Mouse (Mus musculus): ENCODE results near the gene Tnfsf18.

Gene Tnfsf18

GRCm38 (mm10) chr1:161494343-161494742 lies at the start of gene Tnfsf18:
Gene Tnfsf18 (plus strand): TSS chr1:161494655.
- no peak for DNase-seq (ENCODE audit: low read depth, low spot score)

GRCm38 (mm10) chr1:161444858-161445257 lies 49.6 kb upstream of the Tnfsf18 start:
- no peak for DNase-seq (ENCODE audit: low read depth, low spot score)

- DNase-seq (ENCODE audit: low read depth, low spot score) = no peak
Measured at GRCm38 (mm10) chr1:161451683-161452245, 42.7 kb upstream of the Tnfsf18 start.

GRCm38 (mm10) chr1:161452250-161452649 lies 42.2 kb upstream of the Tnfsf18 start:
- DNase-seq (ENCODE audit: low read depth, low spot score) = no peak

GRCm38 (mm10) chr1:161463388-161464085 lies 30.9 kb upstream of the Tnfsf18 start:
- DNase-seq (ENCODE audit: low read depth, low spot score) = no peak

GRCm38 (mm10) chr1:161477221-161477620 lies 17.2 kb upstream of the Tnfsf18 start:
- DNase-seq (ENCODE audit: low read depth, low spot score) = no peak

- no peak for DNase-seq (ENCODE audit: low read depth, low spot score)
Measured at GRCm38 (mm10) chr1:161479854-161480253, 14.6 kb upstream of the Tnfsf18 start.

- DNase-seq (ENCODE audit: low read depth, low spot score) = no peak
Measured at GRCm38 (mm10) chr1:161482211-161482610, 12.2 kb upstream of the Tnfsf18 start.

GRCm38 (mm10) chr1:161487069-161487468 lies 7.4 kb upstream of the Tnfsf18 start:
- no peak for DNase-seq (ENCODE audit: low read depth, low spot score)

- DNase-seq (ENCODE audit: low read depth, low spot score) = no peak
Measured at GRCm38 (mm10) chr1:161491766-161492165, 2.7 kb upstream of the Tnfsf18 start.

- DNase-seq (ENCODE audit: low read depth, low spot score) = no peak
Measured at GRCm38 (mm10) chr1:161496866-161497645, 2.6 kb downstream of the Tnfsf18 start.

GRCm38 (mm10) chr1:161500114-161500810 lies 5.8 kb downstream of the Tnfsf18 start:
- DNase-seq (ENCODE audit: low read depth, low spot score) = no peak

GRCm38 (mm10) chr1:161500811-161501146 lies 6.3 kb downstream of the Tnfsf18 start:
- no peak for DNase-seq (ENCODE audit: low read depth, low spot score)

GRCm38 (mm10) chr1:161506317-161506716 lies 11.9 kb downstream of the Tnfsf18 start:
- DNase-seq (ENCODE audit: low read depth, low spot score) = no peak

- no peak for DNase-seq (ENCODE audit: low read depth, low spot score)
Measured at GRCm38 (mm10) chr1:161507623-161508047, 13.2 kb downstream of the Tnfsf18 start.

GRCm38 (mm10) chr1:161517355-161517754 lies 22.9 kb downstream of the Tnfsf18 start:
- no peak for DNase-seq (ENCODE audit: low read depth, low spot score)

- DNase-seq (ENCODE audit: low read depth, low spot score) = no peak
Measured at GRCm38 (mm10) chr1:161520223-161520622, 25.8 kb downstream of the Tnfsf18 start.

GRCm38 (mm10) chr1:161528173-161528572 lies 33.7 kb downstream of the Tnfsf18 start:
- no peak for DNase-seq (ENCODE audit: low read depth, low spot score)

GRCm38 (mm10) chr1:161550596-161551095 lies 56.2 kb downstream of the Tnfsf18 start:
- DNase-seq (ENCODE audit: low read depth, low spot score) = no peak

GRCm38 (mm10) chr1:161552098-161552497 lies 57.6 kb downstream of the Tnfsf18 start:
- DNase-seq (ENCODE audit: low read depth, low spot score) = no peak
